Mouse (Mus musculus) neural tube, embryonic 11.5 days (tissue): Measurements from ENCODE around the gene Ank. TPM values are rescaled to one million over a fixed set of nuclear protein-coding genes. Genes with fewer than 3 reads are reported as not detected.

Experiments used
- ATAC-seq: fragments of 200-750 bp; cut with Nextera tagmentation; 2 replicates; pipeline ENCODE4 v1.8.0; 2017; ENCODE audit warnings: moderate number of reproducible peaks, mild to moderate bottlenecking, moderate TSS enrichment, moderate library complexity; ENCODE audit not compliant: insufficient read depth, low FRiP score, low TSS enrichment
- DNase-seq: peaks from one replicate; pipeline ENCODE4 v3.0.0-alpha.2; 2015; ENCODE audit warnings: low spot score
- H3K27ac ChIP-seq: fragments of 300-500 bp; sonication (generic); 2 replicates; pipeline ENCODE4 v1.5.1; 2014; ENCODE audit warnings: low read depth, mild to moderate bottlenecking, low read length
- H3K27me3 ChIP-seq: fragments of 300-500 bp; sonication (generic); 2 replicates; pipeline ENCODE4 v1.6.1; 2014; ENCODE audit warnings: mild to moderate bottlenecking, low read length, mixed read lengths; ENCODE audit not compliant: control insufficient read depth, insufficient read depth
- H3K36me3 ChIP-seq: fragments of 300-500 bp; sonication (generic); 2 replicates; pipeline ENCODE4 v1.6.1; 2014; ENCODE audit warnings: mild to moderate bottlenecking, low read length, moderate library complexity, mixed read lengths; ENCODE audit not compliant: control insufficient read depth, insufficient read depth
- H3K4me1 ChIP-seq: fragments of 300-500 bp; sonication (generic); 2 replicates; pipeline ENCODE4 v1.6.1; 2014; ENCODE audit warnings: low read length, mixed read lengths; ENCODE audit not compliant: control insufficient read depth, insufficient read depth
- H3K4me2 ChIP-seq: fragments of 300-500 bp; sonication (generic); 2 replicates; pipeline ENCODE4 v1.6.1; 2014; ENCODE audit warnings: low read depth, mild to moderate bottlenecking, moderate library complexity
- H3K4me3 ChIP-seq: fragments of 300-500 bp; sonication (generic); 2 replicates; pipeline ENCODE4 v1.5.1; 2014; ENCODE audit warnings: low read depth, low read length
- H3K9ac ChIP-seq: fragments of 300-500 bp; sonication (generic); 2 replicates; pipeline ENCODE4 v1.6.1; 2014; ENCODE audit warnings: mild to moderate bottlenecking, low read length
- H3K9me3 ChIP-seq: fragments of 300-500 bp; sonication (generic); 2 replicates; pipeline ENCODE4 v1.6.1; 2016; ENCODE audit warnings: low read length; ENCODE audit not compliant: control insufficient read depth
- WGBS: fragments of 180-500 bp; shearing (Covaris S2); extraction: QIAGEN DNeasy Blood & Tissue Kit; methylation state at CpG from one replicate; pipeline ENCODE4 v1.1.7; 2014; 5-methylcytosine and 5-hydroxymethylcytosine counted together
- polyA plus RNA-seq: library from polyadenylated mRNA; unstranded; fragments of >200 nt; fragmentation: Nextera tagmentation; extraction: Ambion mirVana; gene quantifications from 2 replicates; pipeline ENCODE4 v1.2.1, GENCODE M21; 2014

The Ank gene
- polyA plus RNA-seq, 1 experiment from 2014 or later: 12.9 TPM

DNA sequence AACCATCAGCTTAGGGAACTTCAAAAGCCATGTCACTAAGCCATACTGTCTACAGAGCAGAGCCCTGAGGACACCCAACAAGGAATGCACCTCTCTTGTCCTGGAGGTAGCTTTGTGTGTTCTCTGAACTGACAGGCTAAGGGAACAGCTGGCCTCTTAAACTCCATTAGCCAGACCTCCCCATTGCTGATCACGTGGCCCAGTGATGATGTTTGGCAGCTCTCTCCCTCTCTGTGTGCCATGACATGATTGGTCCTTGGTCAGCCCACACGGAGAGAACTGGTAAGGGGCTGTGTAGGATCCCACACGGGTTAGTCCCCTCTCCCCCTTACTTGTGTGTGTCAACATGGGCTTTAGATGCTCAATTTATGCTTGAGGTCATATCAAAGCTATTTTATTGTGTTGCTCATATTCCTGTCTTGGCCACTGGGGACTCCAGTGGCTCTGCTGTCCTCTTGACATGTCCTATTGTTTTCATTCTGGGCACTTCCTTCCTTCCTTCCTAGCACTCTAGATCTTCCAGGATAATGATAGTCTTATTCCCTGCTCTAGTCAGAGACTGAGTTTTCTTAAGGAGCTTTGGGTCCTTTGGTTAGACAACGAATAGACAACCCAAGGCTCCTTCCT is 119.1 kb downstream of the Ank start:
- Histone ChIP-seq H3K9ac (no peak overlapping the region), H3K4me3 (no peak overlapping the region), H3K27ac (no peak overlapping the region), H3K27me3 (no peaks in the 10 kb centered on the region), H3K4me2 (no peak overlapping the region), H3K4me1 (peaks cover 9% of the 10 kb centered on the region; the same call in 1 of the 2 replicates), H3K9me3 (no peaks in the 10 kb centered on the region), H3K36me3 (no peaks in the 10 kb centered on the region)
- DNase-seq (no peak), ATAC-seq (no peak)
- WGBS: 84% methylated on average over 4 of the region's 4 CpGs

DNA sequence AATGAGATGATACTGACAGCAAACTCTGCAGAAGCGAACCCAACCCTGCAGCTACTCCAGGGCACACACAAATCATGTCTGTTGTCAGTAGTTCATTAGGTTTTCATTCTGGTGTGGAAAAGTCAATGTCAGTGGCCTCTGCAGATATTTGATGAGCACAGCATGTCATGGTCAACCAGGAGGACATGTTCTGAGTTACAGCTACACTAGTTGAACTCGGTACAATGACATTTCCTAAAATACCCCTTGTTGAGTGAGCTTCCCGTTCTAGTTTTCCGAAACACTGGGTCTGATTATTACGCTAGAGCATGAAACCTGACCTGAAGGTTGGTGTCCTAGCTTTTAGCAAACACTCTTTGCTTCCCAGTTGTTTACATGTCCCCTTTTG is 119.6 kb downstream of the Ank start:
- DNase-seq (no peak), ATAC-seq (no peak)
- Histone ChIP-seq H3K4me3 (no peak overlapping the region), H3K9ac (no peak overlapping the region), H3K36me3 (no peaks in the 10 kb centered on the region), H3K27ac (no peak overlapping the region), H3K27me3 (no peaks in the 10 kb centered on the region), H3K4me2 (no peak overlapping the region), H3K9me3 (no peaks in the 10 kb centered on the region), H3K4me1 (peaks cover 8% of the 10 kb centered on the region; the same call in 1 of the 2 replicates)
- WGBS: 88% methylated on average over 5 of the region's 5 CpGs

DNA sequence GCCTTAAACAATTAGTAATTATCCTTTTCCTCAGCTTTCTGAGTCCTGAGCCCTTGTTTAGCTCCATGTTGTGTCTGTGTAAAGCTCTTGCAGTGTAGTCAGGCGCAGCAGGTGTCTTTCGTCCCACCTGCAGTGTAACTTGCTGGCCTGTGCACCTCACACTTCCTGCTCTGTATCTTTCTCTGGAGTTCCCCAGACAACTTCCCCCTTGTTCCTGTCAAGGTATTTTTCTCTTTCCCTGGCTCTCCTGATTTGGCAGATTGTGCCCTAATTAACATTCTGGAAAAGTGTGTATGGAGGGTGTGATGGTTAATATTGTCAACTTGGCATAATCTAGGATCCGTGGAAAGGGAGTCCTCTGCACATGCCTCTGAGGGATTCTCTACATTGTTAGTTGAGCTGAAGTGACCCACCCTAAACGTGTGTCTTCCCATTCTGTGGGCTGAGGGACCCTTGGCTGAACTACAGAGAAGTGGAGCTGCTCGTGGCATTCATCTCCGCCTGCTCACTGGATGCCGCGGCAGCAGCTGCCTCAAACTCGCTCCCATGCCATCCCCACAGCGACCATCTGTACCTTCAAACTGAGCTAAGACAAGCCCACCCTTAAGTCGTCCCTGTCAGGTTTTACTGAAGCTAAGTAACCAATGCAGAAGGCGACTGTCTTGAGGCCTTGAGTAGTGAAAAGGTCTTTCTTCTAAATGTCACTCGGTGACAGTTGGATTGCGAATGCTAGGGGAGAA is 121.8 kb downstream of the Ank start:
- Histone ChIP-seq H3K4me2 (no peak overlapping the region), H3K4me1 (no peaks in the 10 kb centered on the region), H3K27ac (no peak overlapping the region), H3K9ac (no peak overlapping the region), H3K4me3 (no peak overlapping the region), H3K36me3 (no peaks in the 10 kb centered on the region), H3K27me3 (no peaks in the 10 kb centered on the region), H3K9me3 (no peaks in the 10 kb centered on the region)
- DNase-seq (no peak), ATAC-seq (no peak)
- WGBS: 83% methylated on average over 14 of the region's 14 CpGs

DNA sequence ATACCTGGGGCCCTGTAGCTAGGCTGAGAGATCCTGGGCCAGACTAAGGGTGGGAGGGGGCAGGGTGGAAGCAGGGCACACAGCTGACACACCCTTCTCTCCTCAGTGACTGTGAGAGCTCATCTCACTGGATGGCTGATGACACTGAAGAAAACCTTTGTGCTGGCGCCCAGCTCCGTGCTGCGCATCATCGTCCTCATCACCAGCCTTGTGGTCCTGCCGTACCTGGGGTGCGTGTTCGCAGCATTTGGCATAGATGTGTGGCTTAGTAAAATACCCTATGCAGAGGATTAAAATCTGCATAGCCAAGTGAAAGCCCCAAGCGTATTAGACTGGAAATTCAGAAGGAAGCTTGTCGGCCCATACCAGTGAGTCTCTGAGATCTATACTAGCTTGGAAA is 124.3 kb downstream of the Ank start:
- WGBS: 97% methylated on average over 9 of the region's 9 CpGs
- Histone ChIP-seq H3K27ac (no peak overlapping the region), H3K36me3 (no peaks in the 10 kb centered on the region), H3K9me3 (no peaks in the 10 kb centered on the region), H3K4me3 (no peak overlapping the region), H3K4me2 (no peak overlapping the region), H3K27me3 (no peaks in the 10 kb centered on the region), H3K9ac (no peak overlapping the region), H3K4me1 (no peaks in the 10 kb centered on the region)
- no peak for DNase-seq
- no peak for ATAC-seq

DNA sequence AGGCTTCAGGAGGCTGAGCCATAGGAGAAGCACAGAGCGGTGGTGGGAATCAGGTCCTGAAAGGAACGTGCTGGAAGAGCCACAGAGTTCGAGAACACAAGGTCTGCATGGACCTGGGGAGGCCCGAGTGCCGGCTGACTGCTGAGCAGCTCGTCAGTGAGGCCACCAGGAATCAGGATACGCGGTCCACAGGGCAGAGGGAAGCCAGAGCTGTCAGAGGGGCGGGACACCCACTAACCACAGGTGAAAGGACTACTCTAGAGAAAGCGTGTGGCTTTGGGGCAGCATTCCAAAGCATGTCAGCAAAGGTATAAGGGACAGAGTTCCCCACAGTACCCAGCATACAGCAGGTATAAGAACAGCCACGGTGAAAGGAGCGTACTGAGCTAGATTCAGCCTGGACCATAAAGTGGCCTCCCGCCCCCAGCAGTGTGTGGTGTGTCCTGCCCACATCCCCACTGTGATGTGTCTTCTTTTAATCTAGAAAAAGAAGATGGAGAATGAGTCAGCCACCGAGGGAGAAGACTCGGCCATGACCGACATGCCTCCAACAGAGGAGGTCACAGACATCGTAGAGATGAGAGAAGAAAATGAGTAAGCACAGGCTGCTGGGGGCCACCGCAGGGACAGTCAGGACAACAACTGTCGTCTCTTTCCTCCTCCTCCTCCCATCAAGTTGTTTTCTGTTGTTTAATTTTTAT is 126.3 kb downstream of the Ank start:
- 91% methylated on average over 19 of the region's 19 CpGs for WGBS
- ATAC-seq (no peak), DNase-seq (no peak)
- Histone ChIP-seq H3K9ac (no peak overlapping the region), H3K27ac (no peak overlapping the region), H3K27me3 (no peaks in the 10 kb centered on the region), H3K36me3 (no peaks in the 10 kb centered on the region), H3K4me3 (no peak overlapping the region), H3K4me2 (no peak overlapping the region), H3K9me3 (no peaks in the 10 kb centered on the region), H3K4me1 (no peaks in the 10 kb centered on the region)

DNA sequence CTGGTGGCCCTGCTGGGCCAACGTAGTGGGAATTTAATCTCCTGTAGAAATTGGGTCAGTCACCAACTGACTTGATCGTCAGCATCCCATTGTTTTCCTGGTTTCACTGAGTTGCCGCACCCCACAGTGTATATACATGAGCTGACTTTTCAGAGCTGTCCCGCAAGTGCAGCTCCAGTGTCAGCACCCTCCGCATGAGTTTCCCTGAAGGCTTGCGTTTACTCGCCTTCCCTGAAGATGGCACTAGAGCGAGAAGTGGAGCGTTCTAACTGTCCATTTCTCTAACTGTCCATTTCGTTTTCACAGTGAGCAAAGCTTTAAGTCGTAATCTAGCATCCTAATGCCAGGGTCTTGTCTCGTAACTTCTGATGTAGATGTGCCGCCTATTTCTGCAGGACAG is 127.2 kb downstream of the Ank start:
- no peak for DNase-seq
- Histone ChIP-seq H3K9ac (no peak overlapping the region), H3K27ac (no peak overlapping the region), H3K4me2 (no peak overlapping the region), H3K9me3 (no peaks in the 10 kb centered on the region), H3K36me3 (no peaks in the 10 kb centered on the region), H3K27me3 (no peaks in the 10 kb centered on the region), H3K4me3 (no peak overlapping the region), H3K4me1 (no peaks in the 10 kb centered on the region)
- WGBS: 82% methylated on average over 13 of the region's 13 CpGs
- ATAC-seq: no peak

DNA sequence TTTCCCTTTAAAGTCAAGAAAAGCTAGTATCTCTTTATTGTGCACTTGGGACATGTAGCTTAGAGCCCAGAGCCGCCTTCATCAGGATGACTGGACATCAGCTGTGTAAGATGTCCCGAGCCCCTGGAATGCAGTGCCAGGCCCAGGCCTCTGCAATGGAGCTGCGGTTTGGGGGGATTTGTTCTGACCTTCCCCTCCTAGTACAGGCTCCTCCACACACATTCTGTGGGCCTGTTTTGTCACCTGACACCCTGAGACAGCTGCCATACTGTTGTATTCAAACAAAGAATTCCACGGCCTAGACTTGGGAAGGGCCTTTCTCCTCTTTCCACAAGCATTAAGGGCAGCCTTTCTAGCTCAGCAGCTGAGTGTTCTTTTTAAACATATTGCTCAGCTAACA is 128.5 kb downstream of the Ank start:
- no peaks in the 10 kb centered on the region for H3K9me3 ChIP-seq
- DNase-seq (no peak), ATAC-seq (no peak; the same call in 1 of the 2 replicates)
- H3K27ac ChIP-seq: 0 out of 2 replicates have a peak overlapping the region, but pooled peaks have one; percentile 23
- no peaks in the 10 kb centered on the region for H3K27me3 ChIP-seq
- H3K4me2 ChIP-seq: no peak overlapping the region
- H3K9ac ChIP-seq: no peak overlapping the region
- WGBS: 49% methylated on average over 4 of the region's 4 CpGs
- no peak overlapping the region for H3K4me3 ChIP-seq
- H3K4me1 ChIP-seq: no peaks in the 10 kb centered on the region
- H3K36me3 ChIP-seq: no peaks in the 10 kb centered on the region

DNA sequence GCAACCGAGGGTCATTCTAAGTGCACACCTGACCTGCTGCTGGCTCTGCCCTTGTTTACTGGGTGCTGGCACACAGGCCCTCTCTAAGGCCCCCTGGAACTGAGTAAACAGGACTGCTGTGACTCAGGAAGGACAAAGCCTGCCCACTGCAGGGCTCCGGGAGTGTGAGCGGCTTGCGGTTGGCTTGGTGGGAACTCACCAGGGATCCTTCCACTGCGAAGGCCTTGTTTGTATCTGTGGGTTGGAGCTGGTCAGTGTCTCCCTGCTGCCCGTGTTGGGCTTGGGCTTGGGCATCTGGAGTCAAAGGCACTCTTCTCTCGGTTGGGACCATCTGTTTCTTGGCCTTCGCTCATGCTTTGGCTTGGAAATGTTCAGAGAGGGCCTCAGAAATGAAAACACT is 129.1 kb downstream of the Ank start:
- DNase-seq: no peak
- H3K27me3 ChIP-seq: no peaks in the 10 kb centered on the region
- ATAC-seq: no peak
- H3K9ac ChIP-seq: no peak overlapping the region
- 0 out of 2 replicates have a peak overlapping the region, but pooled peaks have one; percentile 23 for H3K27ac ChIP-seq
- no peak overlapping the region for H3K4me3 ChIP-seq
- WGBS: 56% methylated on average over 8 of the region's 8 CpGs
- no peaks in the 10 kb centered on the region for H3K4me1 ChIP-seq
- no peak overlapping the region for H3K4me2 ChIP-seq
- no peaks in the 10 kb centered on the region for H3K36me3 ChIP-seq
- H3K9me3 ChIP-seq: no peaks in the 10 kb centered on the region
